In genomic region chr10:86261725-86262124, GRCm38 (mm10) we compare ENCODE assay signal across 9 mouse cellular contexts. TPM values are rescaled to one million over a fixed set of nuclear protein-coding genes. Genes with fewer than 3 reads are reported as not detected.
"Had no signal": no experiment of that assay in that cellular context is flagged by ENCODE, and none has a peak within 500 bp of the region (broad histone marks: within the 10 kb centered on the region; RNA-seq: fewer than 3 reads in every experiment).

No protein-coding gene starts in this region.

- DNase-seq: liver, postnatal 0 days; lung, adult 2 months; lung, postnatal 14 days; lung, postnatal 36 days; right cerebral cortex, postnatal 14 days; thymus, adult 2 months; thymus, postnatal 25 days; thymus, postnatal 4 days had no signal

RNA-seq across cellular contexts. Expression of gene Timp3, which starts 38.4 kb away (rescaled TPM):
- total RNA-seq: monocyte, adult 5-6 weeks had no signal
